Mouse (Mus musculus) olfactory bulb, adult 2 months (tissue): ENCODE measurements at regions not wholly inside any gene's neighbourhood (a gene's known extent, or its start where the extent isn't known, plus 50 kb on each side); places are given as distances from the start of the nearest gene placed in this dataset.

Experiments used
- H3K27ac ChIP-seq: fragments of 200-500 bp; 2 replicates; pipeline ENCODE4 v1.5.1; 2012; ENCODE audit warnings: low read depth, low read length; ENCODE audit not compliant: insufficient read depth
- H3K4me1 ChIP-seq: fragments of 200-500 bp; 2 replicates; pipeline ENCODE4 v1.6.1; 2012; ENCODE audit warnings: low read length; ENCODE audit not compliant: control insufficient read depth, insufficient read depth
- H3K4me3 ChIP-seq: fragments of 200-500 bp; 2 replicates; pipeline ENCODE4 v1.5.1; 2012; ENCODE audit warnings: mild to moderate bottlenecking, low read depth, low read length, moderate library complexity; ENCODE audit not compliant: insufficient read depth
- CTCF ChIP-seq: fragments of 200-500 bp; IDR thresholded peaks from 2 replicates; pipeline ENCODE4 v1.5.1; 2012; ENCODE audit warnings: low read depth, mild to moderate bottlenecking, low read length, moderate library complexity; ENCODE audit not compliant: insufficient read depth
- POLR2A ChIP-seq: fragments of 200-500 bp; IDR thresholded peaks from 2 replicates; pipeline ENCODE4 v1.6.1; 2012; ENCODE audit warnings: mild to moderate bottlenecking, low read depth, low read length, moderate library complexity; ENCODE audit not compliant: insufficient read depth
- WGBS: fragments of 180-500 bp; shearing (Covaris S2); methylation state at CpG from one replicate; pipeline ENCODE4 v1.1.7; 2018; 5-methylcytosine and 5-hydroxymethylcytosine counted together

DNA sequence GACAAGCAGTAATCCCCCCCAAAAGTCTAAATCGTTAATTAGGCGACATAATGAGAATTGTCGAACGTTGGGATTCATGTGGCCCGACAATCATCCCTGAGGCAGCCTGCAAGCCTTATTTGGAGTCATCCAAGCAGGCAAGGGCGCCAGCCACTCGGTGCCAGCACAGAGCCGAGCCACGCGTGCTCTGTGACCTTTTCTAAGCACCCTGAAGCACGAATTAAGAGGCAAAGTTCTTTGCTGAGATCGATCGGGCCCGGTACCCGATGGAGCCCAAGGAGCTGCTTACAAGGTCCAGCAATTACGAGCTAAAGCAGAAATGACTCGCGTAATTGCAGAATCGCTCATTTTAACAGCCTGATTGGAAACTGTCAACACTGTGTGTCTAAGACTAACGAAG lies 61.9 kb upstream of the Ppp2r5c start:
- Histone ChIP-seq H3K4me3 (no peak overlapping the region), H3K27ac (no peak overlapping the region), H3K4me1 (peaks cover 22% of the 10 kb centered on the region)
- no peak for TF ChIP-seq POLR2A
- TF ChIP-seq CTCF, result no peak
- WGBS, result 36% methylated on average over 20 of the region's 20 CpGs

DNA sequence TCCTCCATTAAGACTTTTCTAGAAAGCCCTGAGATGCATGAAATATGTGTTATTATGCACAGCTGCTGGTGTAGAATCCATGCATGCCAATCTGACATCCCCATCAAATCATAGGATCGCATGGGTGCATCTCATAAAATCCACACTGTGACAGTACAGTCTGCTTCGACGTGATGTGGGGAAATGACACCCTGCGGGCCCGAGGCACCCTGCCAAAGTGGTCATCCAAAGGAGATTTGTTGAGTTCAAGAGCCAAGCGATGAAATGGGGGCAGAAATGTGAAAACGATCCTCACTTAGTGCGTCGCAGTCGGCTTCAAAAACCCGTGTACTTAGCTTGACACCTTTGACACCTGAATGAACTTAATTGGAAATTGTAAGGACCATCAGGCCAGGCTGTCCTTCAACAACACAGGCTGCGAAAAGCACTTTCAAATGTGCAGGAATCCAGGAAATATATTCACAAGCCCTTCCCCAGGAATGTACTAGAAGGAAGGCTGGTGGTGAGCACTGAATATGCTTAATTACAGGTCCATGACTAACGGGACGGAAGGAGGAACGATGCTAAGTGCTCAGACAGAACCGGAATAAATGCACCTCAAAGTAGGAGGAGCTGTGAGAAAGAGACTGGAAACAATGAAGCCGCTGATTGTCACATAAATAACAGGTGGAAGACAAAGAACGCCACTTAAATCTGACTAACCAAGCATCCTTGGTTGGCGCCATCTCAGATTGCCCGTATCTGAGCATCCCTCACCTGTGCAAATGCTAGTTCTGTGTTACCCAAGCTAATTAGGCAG lies 60.9 kb upstream of the Ppp2r5c start:
- no peak for TF ChIP-seq CTCF
- no peak for TF ChIP-seq POLR2A
- Histone ChIP-seq H3K4me1 (peaks cover 17% of the 10 kb centered on the region), H3K27ac (no peak overlapping the region), H3K4me3 (no peak overlapping the region)
- 58% methylated on average over 20 of the region's 20 CpGs for WGBS

DNA sequence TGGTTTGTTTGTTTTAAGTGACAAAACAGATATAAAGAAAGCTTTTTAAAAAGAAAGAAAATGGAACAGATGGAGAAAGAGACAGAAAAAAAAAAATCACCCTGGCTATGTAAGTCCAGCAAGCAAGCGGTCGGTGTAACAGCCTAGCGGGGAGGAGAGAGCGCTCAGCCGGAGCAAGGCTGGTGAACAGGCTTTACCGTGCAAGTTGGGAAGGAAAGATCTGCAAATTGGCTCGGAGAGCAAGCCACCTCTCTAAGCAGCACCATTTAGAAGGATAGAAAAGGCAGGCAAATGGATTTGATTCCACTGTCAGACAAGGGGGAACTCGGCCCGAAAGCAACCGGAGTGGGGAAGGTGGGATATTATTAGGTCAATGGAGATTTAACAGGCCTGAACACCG lies 59.9 kb upstream of the Ppp2r5c start:
- Histone ChIP-seq H3K27ac (no peak overlapping the region), H3K4me1 (peaks cover 10% of the 10 kb centered on the region; the same call in 1 of the 2 replicates), H3K4me3 (no peak overlapping the region)
- 83% methylated on average over 11 of the region's 11 CpGs for WGBS
- TF ChIP-seq CTCF (no peak), POLR2A (no peak)

DNA sequence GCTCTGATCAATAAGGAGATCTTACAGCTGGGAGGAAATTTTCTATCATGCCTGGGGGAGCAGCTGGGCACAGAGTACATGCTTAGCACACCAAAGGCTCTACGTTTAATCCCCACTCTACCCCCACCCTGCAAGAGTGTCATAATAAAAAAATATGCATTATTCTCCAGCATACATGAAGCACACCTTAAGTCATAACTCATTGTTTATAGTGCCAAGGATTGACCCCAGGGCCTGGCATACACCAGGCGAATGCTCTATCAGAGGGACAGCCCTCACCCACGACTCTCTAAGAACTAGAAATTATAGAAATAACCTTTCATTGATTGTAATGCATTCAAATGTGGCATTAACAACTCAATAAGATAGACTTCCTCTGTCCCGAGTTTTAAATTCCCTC lies 59.4 kb upstream of the Ppp2r5c start:
- WGBS, result 82% methylated on average over 4 of the region's 4 CpGs
- Histone ChIP-seq H3K27ac (no peak overlapping the region), H3K4me3 (no peak overlapping the region), H3K4me1 (peaks cover 10% of the 10 kb centered on the region; the same call in 1 of the 2 replicates)
- TF ChIP-seq POLR2A (no peak), CTCF (no peak)

DNA sequence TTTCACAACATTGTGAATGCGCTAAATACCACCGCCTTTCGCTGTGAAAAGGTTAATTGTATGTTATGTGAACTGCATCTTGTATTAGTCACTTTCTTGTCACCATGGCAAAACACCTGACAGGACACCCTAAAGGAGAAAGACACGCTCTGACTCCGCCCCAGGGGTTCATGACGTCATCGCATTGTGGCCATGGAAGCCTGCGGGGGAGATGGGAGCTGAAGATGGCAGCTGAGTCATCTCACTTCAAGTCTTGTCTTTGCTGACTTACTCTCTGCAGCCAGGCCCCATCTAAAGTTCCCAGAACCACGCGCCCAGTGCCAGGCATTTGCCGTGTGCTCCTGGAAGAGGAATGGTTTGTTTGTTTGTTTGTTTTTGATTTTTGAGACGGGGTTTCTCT lies 57.5 kb upstream of the Ppp2r5c start:
- WGBS, result 54% methylated on average over 12 of the region's 12 CpGs
- no peak overlapping the region for H3K27ac ChIP-seq
- TF ChIP-seq POLR2A, result no peak
- no peak for TF ChIP-seq CTCF
- no peak overlapping the region for H3K4me3 ChIP-seq
- peaks cover 10% of the 10 kb centered on the region; the same call in 1 of the 2 replicates for H3K4me1 ChIP-seq

DNA sequence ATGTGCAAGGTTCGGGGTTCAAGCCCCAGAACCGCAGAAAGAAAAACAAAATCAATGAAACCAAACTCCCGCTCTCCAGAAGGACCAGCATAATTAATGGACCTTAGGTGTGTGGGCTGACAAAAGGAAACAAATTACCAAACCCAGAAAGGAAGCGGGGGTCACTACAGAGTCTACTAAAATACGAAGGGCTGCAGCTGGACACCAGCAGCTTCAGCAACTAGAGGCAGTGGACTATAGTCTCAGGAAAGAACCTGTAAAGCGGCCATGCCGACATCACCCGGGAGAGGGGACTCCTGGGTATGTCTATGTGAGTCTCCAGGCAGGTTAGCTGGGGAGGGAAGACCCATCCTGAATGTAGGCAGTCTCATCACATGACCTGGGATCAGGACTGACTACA lies 55.5 kb upstream of the Ppp2r5c start:
- peaks cover 7% of the 10 kb centered on the region; the same call in 1 of the 2 replicates for H3K4me1 ChIP-seq
- no peak overlapping the region for H3K27ac ChIP-seq
- no peak overlapping the region for H3K4me3 ChIP-seq
- TF ChIP-seq POLR2A, result no peak
- no peak for TF ChIP-seq CTCF
- WGBS, result 90% methylated on average over 8 of the region's 8 CpGs

DNA sequence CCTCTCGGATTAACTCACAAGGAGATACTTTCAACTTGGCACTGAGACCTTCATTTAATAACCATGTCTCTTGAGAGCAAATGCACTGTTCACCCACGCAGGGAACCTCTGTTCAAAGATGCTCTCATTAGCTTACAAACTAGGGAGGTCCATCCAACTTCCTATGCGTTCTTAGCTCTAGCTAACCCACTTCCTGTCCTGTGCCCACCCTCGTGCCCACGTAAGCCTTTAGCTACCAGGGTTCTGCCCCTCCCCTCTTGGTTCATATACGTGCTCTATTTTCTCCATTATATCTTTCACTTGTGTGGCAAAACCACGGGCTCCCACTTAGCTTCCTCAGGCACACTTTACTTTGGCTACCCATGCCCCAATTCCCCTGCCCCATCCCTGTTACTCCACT lies 53.4 kb upstream of the Ppp2r5c start:
- TF ChIP-seq POLR2A (no peak), CTCF (no peak)

More for the DNA sequence above, 53.4 kb upstream of the Ppp2r5c start:
- Histone ChIP-seq H3K27ac (no peak overlapping the region), H3K4me3 (no peak overlapping the region), H3K4me1 (peaks cover 7% of the 10 kb centered on the region; the same call in 1 of the 2 replicates)
- WGBS, result 73% methylated on average over 7 of the region's 7 CpGs
